Mouse (Mus musculus) B cell, adult 2 months (primary cell): ENCODE results near the gene Aox1.

Experiments
- DNase-seq, 2 experiments: peaks; one replicate each; pipeline ENCODE4 v3.0.0; 2022

Gene Aox1

GRCm38 (mm10) chr1:58111315-58111714 lies 81.6 kb downstream of the Aox1 start:
- no peak for DNase-seq

DNA sequence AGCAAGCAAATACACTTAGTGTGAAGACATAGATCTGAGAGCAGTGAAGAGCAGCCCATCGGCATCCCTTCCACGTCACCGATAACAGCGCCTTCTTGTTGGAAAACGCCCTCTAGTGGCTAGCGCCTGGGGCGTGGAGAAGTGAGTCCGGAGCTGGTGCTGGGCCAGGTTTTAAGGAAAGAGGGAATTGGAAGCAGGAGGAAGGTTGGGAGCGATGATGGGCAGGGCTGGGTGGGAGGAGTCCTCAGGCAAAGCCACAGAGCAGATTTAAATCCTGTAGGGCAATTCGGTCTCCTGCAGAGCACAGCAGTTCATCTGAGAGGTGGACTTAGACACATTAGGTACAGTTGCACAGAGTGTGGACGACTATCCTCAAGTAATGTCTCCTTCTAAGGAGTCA lies 83.1 kb downstream of the Aox1 start, which contains the start of gene Aox3:
Gene Aox3 (plus strand): TSS at position 251 of the 400 bp plus-strand sequence.
- DNase-seq, result peak; percentile 19 to 27

DNA sequence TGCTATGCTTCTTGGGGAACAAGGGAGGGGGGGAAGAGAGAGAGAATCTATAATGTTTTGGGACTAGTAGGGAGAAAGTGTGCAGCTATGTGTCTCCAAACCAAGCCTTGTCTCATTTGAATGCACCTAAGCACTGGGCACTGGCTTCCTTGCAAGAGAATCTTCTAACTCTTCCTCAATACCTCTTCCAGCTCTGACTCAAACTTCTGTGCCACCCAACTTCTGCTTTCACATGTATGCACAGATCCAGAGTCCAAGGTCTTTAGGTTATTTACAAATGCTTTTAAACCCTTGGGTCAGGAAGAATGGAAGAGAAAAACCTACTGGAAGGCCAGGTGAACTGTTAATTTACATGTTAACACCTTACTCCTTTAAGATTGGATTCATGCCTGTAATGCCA lies 83.7 kb downstream of the Aox1 start:
- no peak for DNase-seq

DNA sequence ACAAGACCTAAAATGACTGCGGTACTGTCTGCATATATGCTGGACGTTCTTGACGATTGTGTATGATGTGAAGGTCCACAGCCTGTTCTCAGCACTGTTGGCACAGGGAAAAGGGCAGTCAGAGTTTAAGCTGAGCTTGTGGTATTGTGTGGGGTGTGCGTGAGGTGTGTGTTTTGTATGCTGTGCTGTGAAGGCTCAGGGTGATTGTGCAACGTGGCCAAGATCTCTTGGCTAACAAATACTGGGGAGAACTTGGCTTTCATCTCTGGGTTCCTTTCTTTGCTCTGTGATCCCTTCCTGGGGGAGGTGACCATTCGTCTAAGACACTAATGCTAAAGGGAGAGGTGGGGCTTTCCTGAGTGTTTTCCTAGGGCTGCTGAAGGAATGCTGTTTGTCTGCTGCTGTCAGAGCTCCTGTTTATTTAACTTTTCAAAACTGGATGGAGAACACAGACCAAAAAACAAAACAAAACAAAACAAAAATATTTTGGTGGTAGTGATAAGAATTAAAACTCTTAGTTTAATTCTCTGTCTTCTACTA lies 84.4 kb downstream of the Aox1 start:
- no peak for DNase-seq

GRCm38 (mm10) chr1:58114666-58115375 lies 85.1 kb downstream of the Aox1 start:
- no peak for DNase-seq

- DNase-seq, result no peak
These were observed 88.5 kb downstream of the Aox1 start for GRCm38 (mm10) chr1:58118231-58118630.

DNA sequence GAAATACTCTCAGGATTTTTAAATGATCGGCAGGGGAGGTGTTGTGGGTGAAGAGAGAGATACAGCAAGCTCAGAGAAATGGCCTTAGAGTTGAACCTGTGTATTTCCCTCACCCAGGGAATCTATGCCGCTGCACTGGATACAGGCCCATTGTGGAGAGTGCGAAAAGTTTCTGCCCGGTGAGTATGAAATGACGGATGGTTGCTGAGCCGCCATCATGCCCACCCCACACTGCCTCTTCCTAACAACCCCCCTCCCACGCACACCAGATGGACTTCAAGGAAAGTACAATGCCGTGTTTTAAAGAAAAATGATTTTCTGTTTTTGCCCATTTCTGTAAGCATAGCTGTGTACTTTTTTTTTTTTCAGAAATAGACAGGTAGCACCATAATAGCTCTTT lies 95.2 kb downstream of the Aox1 start:
- DNase-seq, result no peak

GRCm38 (mm10) chr1:58137891-58138290 lies 108.2 kb downstream of the Aox1 start:
- DNase-seq, result no peak

DNA sequence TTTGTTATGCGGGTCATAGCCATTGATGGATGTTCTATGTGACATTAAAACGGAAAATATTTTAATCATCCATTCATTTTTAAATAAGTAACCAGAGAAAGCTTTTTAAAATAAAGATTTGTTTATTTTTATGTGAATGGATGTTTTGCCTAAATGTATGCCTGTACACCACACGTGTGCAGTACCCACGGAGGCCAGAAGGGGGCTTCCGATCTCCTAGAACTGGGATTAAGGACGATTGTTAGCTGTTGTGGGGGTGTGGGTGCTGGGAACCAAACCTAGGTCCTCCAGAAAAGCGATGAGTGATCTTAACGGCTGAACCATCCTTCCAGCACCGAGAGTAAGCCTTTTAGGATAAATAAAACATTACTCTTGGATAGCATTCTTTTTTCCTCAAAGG lies 109.3 kb downstream of the Aox1 start:
- no peak for DNase-seq

DNA sequence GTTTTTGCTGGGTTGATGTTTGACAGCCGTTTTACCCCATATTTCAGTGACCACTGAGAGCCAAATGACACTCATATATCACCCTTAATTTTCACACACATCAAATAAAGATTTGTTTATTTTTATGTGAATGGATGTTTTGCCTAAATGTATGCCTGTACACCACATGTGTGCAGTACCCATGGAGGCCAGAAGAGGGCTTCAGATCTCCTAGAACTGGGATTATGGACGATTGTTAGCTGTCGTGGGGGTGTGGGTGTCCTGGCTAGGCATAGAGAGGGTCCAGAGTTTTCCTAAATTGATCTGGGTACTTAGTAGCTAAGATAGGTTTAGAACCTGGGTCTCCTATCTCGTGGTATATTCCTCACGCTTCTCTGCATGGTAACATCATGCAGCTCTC lies 110.9 kb downstream of the Aox1 start:
- no peak for DNase-seq

DNA sequence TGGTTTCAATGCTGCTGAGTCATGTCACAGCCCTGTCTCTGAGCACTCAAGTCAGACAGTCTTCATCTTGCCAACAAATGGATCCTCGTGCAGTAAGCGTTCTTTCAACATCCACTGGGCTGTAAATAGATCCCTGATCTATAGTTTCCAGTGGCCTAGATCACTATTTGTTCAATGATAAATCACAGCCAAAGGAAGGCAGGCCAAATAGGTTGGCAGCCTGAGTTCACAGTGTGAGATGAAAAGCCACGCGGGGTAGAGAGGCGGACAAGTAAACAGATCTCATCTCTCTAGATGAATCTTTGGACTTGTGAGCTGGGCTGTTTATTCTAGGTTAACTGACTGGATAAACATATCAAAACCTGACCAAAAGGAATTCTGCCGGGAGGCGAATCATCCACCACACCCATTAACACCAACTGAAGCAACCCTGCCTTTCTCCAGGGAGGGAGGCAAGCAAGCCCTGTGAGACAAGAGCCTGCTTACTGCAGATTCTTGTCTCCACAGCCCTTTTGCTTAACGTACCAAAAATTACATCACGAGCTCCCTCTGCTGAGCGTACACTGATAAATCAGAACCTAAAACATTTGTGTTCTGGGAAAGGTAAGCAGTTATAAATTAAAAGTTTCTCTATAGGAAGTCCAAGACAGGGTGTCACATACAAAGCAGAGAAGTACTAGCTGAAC lies 114.8 kb downstream of the Aox1 start:
- DNase-seq, result no peak

DNA sequence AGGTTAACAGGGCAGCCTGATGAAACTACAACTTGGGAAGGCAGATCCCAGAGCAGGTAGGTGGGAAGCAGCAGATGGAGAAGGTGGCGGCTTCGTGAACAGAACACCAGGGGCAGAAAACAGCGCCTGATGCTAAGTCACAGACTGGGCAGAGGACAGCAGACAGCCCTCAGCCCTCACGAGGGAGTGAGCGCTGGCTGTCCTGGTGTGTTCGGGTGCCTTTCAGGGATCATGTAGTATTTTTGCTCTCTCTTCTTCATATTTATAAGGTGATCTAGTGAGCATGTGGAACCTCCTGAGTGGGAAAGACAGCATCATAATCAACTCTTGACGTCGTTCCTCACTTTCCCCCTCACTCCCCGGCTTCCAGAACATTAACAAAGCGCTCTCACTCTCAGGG lies 116.3 kb downstream of the Aox1 start:
- DNase-seq, result no peak

- DNase-seq, result no peak
These were observed 118.0 kb downstream of the Aox1 start for GRCm38 (mm10) chr1:58147776-58148175.

DNA sequence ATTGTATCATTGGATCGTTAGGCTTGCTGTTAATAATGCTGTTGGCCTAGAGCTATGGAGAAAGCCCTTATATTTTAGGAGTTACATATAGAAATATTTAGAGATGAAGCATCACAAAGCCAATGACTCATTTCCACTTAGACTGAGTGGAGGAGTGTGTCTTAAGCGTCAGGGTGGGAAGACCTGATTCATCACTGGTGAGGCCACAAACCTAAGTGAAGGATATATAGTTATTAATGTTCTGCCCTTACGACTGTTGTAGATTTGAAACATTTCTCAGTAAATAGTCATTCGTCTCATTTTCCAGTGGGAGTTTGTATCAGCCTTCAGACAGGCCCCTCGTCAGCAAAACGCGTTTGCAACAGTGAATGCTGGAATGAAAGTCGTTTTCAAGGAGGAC lies 122.5 kb downstream of the Aox1 start:
- DNase-seq, result no peak
